Mouse (Mus musculus): Measurements from ENCODE around the gene Slit3.
A peak's percentile ranks its signal among the peaks of the same experiment; 100 is the strongest.

Gene Slit3

GRCm38 (mm10) chr11:35527816-35528462, 406.9 kb downstream of the Slit3 start:
- DNase-seq (ENCODE audit: low spot score in 2 of 2), result peak; percentile 56 to 71

- no peak for DNase-seq (ENCODE audit: low spot score in 2 of 2)
These were observed 414.0 kb downstream of the Slit3 start for GRCm38 (mm10) chr11:35535027-35535426.

GRCm38 (mm10) chr11:35537128-35538088, 416.4 kb downstream of the Slit3 start:
- DNase-seq (ENCODE audit: low spot score in 2 of 2), result peak; percentile 55 to 69

- DNase-seq (ENCODE audit: low spot score in 2 of 2), result no peak
These were observed 421.7 kb downstream of the Slit3 start for GRCm38 (mm10) chr11:35542731-35543130.

- peak in 1 of 2 experiments; percentile 48 for DNase-seq (ENCODE audit: low spot score in 2 of 2)
These were observed 423.4 kb downstream of the Slit3 start for GRCm38 (mm10) chr11:35544112-35545064.

GRCm38 (mm10) chr11:35546081-35546822, 425.2 kb downstream of the Slit3 start:
- DNase-seq (ENCODE audit: low spot score in 2 of 2), result no peak

GRCm38 (mm10) chr11:35550036-35550435, 429.0 kb downstream of the Slit3 start:
- DNase-seq (ENCODE audit: low spot score in 2 of 2), result no peak

- no peak for DNase-seq (ENCODE audit: low spot score in 2 of 2)
These were observed 435.2 kb downstream of the Slit3 start for GRCm38 (mm10) chr11:35556192-35556591.

- DNase-seq (ENCODE audit: low spot score in 2 of 2), result no peak
These were observed 436.5 kb downstream of the Slit3 start for GRCm38 (mm10) chr11:35557476-35557875.

GRCm38 (mm10) chr11:35558311-35558710, 437.3 kb downstream of the Slit3 start:
- no peak for DNase-seq (ENCODE audit: low spot score in 2 of 2)

- DNase-seq (ENCODE audit: low spot score in 2 of 2), result no peak
These were observed 438.4 kb downstream of the Slit3 start for GRCm38 (mm10) chr11:35559386-35559785.

- DNase-seq (ENCODE audit: low spot score in 2 of 2), result peak; percentile 49 to 56
These were observed 440.7 kb downstream of the Slit3 start for GRCm38 (mm10) chr11:35561760-35562159.

GRCm38 (mm10) chr11:35565322-35565721, 444.3 kb downstream of the Slit3 start:
- DNase-seq (ENCODE audit: low spot score in 2 of 2), result no peak

- no peak for DNase-seq (ENCODE audit: low spot score in 2 of 2)
These were observed 445.7 kb downstream of the Slit3 start for GRCm38 (mm10) chr11:35566686-35567085.

- DNase-seq (ENCODE audit: low spot score in 2 of 2), result no peak
These were observed 448.3 kb downstream of the Slit3 start for GRCm38 (mm10) chr11:35569126-35569916.

- no peak for DNase-seq (ENCODE audit: low spot score in 2 of 2)
These were observed 448.9 kb downstream of the Slit3 start for GRCm38 (mm10) chr11:35569957-35570356.

GRCm38 (mm10) chr11:35571910-35572309, 450.9 kb downstream of the Slit3 start:
- no peak for DNase-seq (ENCODE audit: low spot score in 2 of 2)

- no peak for DNase-seq (ENCODE audit: low spot score in 2 of 2)
These were observed 457.8 kb downstream of the Slit3 start for GRCm38 (mm10) chr11:35578796-35579195.

GRCm38 (mm10) chr11:35582591-35582990, 461.6 kb downstream of the Slit3 start:
- no peak for DNase-seq (ENCODE audit: low spot score in 2 of 2)

GRCm38 (mm10) chr11:35583633-35584032, 462.6 kb downstream of the Slit3 start:
- DNase-seq (ENCODE audit: low spot score in 2 of 2), result no peak
